Mouse (Mus musculus) monocyte, adult 5-6 weeks (primary cell): ENCODE data around the gene Meis1. TPM values are rescaled to one million over a fixed set of nuclear protein-coding genes. Genes with fewer than 3 reads are reported as not detected.

Source experiments
- ATAC-seq: fragments of 153-309, 156-312 bp; replicated peaks from 2 replicates; pipeline ENCODE4 v1.8.0; 2017; ENCODE audit warnings: mild to moderate bottlenecking; ENCODE audit not compliant: low TSS enrichment, insufficient number of reproducible peaks, severe bottlenecking, poor library complexity, low FRiP score
- total RNA-seq: library from RNA; stranded (forward); fragments of 200-1000, 200-491, 200-594 nt; gene quantifications from 3 replicates; pipeline ENCODE4 v1.2.3, GENCODE M21; 2017

The Meis1 gene
- total RNA-seq, 1 experiment from 2014 or later, result 11.1 TPM

GRCm38 (mm10) chr11:19015731-19016461, 2.9 kb downstream of the Meis1 start:
- ATAC-seq, result no peak

- ATAC-seq, result no peak
These were observed 3.4 kb downstream of the Meis1 start for GRCm38 (mm10) chr11:19015381-19015730.

- ATAC-seq, result no peak
These were observed 4.2 kb downstream of the Meis1 start for GRCm38 (mm10) chr11:19014441-19015161.

GRCm38 (mm10) chr11:19014113-19014440, 4.7 kb downstream of the Meis1 start:
- no peak for ATAC-seq

GRCm38 (mm10) chr11:19013141-19014112, 5.4 kb downstream of the Meis1 start:
- ATAC-seq, result no peak

- ATAC-seq, result no peak
These were observed 6.2 kb downstream of the Meis1 start for GRCm38 (mm10) chr11:19012463-19013115.

- no peak for ATAC-seq
These were observed 6.8 kb downstream of the Meis1 start for GRCm38 (mm10) chr11:19012001-19012400.

- ATAC-seq, result no peak
These were observed 7.5 kb downstream of the Meis1 start for GRCm38 (mm10) chr11:19011108-19011805.

GRCm38 (mm10) chr11:19010396-19010811, 8.4 kb downstream of the Meis1 start:
- ATAC-seq, result no peak

- no peak for ATAC-seq
These were observed 9.0 kb downstream of the Meis1 start for GRCm38 (mm10) chr11:19009536-19010395.

GRCm38 (mm10) chr11:19008610-19009384, 10.0 kb downstream of the Meis1 start:
- no peak for ATAC-seq

GRCm38 (mm10) chr11:19007541-19008424, 11.0 kb downstream of the Meis1 start:
- no peak for ATAC-seq

GRCm38 (mm10) chr11:19007068-19007467, 11.7 kb downstream of the Meis1 start:
- no peak for ATAC-seq

GRCm38 (mm10) chr11:19005913-19006693, 12.7 kb downstream of the Meis1 start:
- no peak for ATAC-seq
